Mouse (Mus musculus) lung, embryonic 14.5 days (tissue): ENCODE data around the gene Ydjc. TPM values are rescaled to one million over a fixed set of nuclear protein-coding genes. Genes with fewer than 3 reads are reported as not detected.

Experiments used
- ATAC-seq: fragments of 200-750 bp; cut with Nextera tagmentation; 2 replicates; pipeline ENCODE4 v1.8.0; 2017; ENCODE audit warnings: mild to moderate bottlenecking, moderate TSS enrichment, moderate library complexity; ENCODE audit not compliant: insufficient read depth
- DNase-seq: peaks from one replicate; pipeline ENCODE4 v3.0.0-alpha.2; 2015
- H3K27ac ChIP-seq: fragments of 300-500 bp; sonication (generic); 2 replicates; pipeline ENCODE4 v1.5.1; 2014; ENCODE audit warnings: low read depth, mild to moderate bottlenecking, moderate library complexity
- H3K27me3 ChIP-seq: fragments of 300-500 bp; sonication (generic); 2 replicates; pipeline ENCODE4 v1.6.1; 2014; ENCODE audit warnings: low read length, control low read depth; ENCODE audit not compliant: insufficient read depth
- H3K36me3 ChIP-seq: fragments of 300-500 bp; sonication (generic); 2 replicates; pipeline ENCODE4 v1.6.1; 2014; ENCODE audit warnings: control low read depth; ENCODE audit not compliant: insufficient read depth
- H3K4me1 ChIP-seq: fragments of 300-500 bp; sonication (generic); 2 replicates; pipeline ENCODE4 v1.6.1; 2014; ENCODE audit warnings: antibody characterized with exemption, control low read depth; ENCODE audit not compliant: insufficient read depth
- H3K4me2 ChIP-seq: fragments of 300-500 bp; sonication (generic); 2 replicates; pipeline ENCODE4 v1.6.1; 2014; ENCODE audit warnings: mild to moderate bottlenecking
- H3K4me3 ChIP-seq: fragments of 300-500 bp; sonication (generic); 2 replicates; pipeline ENCODE4 v1.5.1; 2014; ENCODE audit warnings: low read depth, low read length
- H3K9ac ChIP-seq: fragments of 300-500 bp; sonication (generic); 2 replicates; pipeline ENCODE4 v1.6.1; 2014
- H3K9me3 ChIP-seq: fragments of 300-500 bp; sonication (generic); 2 replicates; pipeline ENCODE4 v1.6.1; 2016; ENCODE audit warnings: low read depth, low read length, control low read depth
- CTCF ChIP-seq: IDR thresholded peaks from 2 replicates; pipeline ENCODE4 v1.5.1; 2016; ENCODE audit warnings: antibody characterized with exemption, low read depth
- WGBS: fragments of 180-500 bp; shearing (Covaris S2); extraction: QIAGEN DNeasy Blood & Tissue Kit; methylation state at CpG from one replicate; pipeline ENCODE4 v1.1.7; 2014; 5-methylcytosine and 5-hydroxymethylcytosine counted together
- polyA plus RNA-seq: library from polyadenylated mRNA; unstranded; fragments of >200 nt; fragmentation: Nextera tagmentation; extraction: Ambion mirVana; gene quantifications from 2 replicates; pipeline ENCODE4 v1.2.1, GENCODE M21; 2014

The Ydjc gene
- polyA plus RNA-seq, 1 experiment from 2014 or later = 10.1 TPM

DNA sequence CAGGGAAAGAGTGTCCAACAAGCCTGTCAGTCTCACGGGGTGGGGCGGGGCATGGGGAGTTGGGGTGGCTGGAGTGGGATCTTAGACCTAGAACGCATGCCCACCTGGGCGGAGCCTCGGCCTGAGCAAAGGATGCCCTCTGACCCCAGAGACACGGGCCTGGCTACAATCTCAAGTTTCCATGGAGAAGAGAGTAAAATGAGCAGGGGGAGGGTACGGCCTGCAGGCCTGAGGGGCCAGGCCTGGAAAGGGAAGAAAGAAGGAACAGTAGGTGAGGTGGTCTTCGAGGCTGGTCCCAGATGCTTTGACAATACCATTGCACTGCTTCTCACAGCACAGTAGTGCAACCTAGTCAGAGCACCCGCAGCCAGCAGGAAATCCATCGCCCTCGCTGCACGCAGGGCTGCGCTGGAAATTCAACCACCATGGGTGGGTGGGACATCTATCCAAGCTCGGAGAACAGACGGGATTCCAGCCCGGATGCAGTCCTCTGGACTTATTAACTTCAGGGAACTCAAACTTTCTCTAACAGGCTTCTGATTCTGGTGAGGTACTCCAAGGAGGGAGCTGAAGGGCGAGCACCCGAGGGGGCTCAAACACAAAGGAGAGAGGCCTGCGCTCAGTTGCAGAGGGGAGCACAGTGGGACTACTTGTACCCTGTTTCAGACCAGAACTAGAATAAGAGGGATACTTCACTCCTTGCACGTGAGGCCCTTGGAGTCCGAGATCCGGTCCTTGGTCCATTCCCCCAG, 20.1 kb upstream of the Ydjc start:
- Histone ChIP-seq H3K27ac (peak overlapping the region; percentile 82), H3K4me1 (0 out of 2 replicates have a peak, but pooled peaks cover 6% of the 10 kb centered on the region), H3K4me2 (peak overlapping the region; percentile 69), H3K27me3 (no peaks in the 10 kb centered on the region), H3K9ac (peak overlapping the region; percentile 73), H3K36me3 (peaks cover 29% of the 10 kb centered on the region), H3K9me3 (no peaks in the 10 kb centered on the region), H3K4me3 (peak overlapping the region; percentile 56)
- no peak for TF ChIP-seq CTCF
- ATAC-seq (peak; percentile 35), DNase-seq (peak; percentile 66)
- 1% methylated on average over 22 of the region's 22 CpGs for whole genome bisulfite sequencing

DNA sequence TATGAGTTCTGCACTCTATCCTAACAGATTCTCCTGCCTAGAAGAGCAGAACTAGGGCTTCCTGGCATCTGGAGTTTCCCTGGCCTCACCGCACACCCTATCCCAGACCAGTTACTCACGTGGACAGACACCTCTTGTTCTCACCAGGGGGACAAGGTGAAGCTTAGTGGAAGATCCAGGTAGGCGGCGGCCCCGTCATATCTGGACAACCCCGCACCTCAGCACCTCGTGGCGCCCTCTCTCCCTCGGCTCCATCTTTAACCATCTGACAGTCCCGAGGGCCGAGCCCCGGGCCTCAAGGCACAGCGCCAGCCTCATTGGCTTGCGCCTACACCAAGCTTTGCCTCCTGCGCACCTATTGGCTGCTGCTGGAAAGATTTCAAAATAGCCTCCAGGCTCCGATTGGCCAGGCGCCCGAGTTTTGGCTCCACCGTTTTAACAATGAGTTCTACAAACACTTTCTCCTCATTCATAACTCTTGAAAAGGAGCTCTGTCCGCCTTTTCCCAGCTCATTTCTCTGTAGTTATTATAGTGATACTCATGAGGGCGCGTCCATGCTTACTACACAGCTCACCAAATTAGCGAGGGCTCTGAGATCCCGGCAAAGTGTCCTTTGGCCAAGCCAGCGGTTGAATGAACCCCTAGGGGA, 19.4 kb upstream of the Ydjc start, which contains the start of gene 2610318N02Rik:
2610318N02Rik (minus strand) TSS at position 297 of the 650 bp plus-strand sequence.
- no peak for TF ChIP-seq CTCF
- peak within 1 kb of the TSS; percentile 82 for H3K27ac ChIP-seq
- peak within 1 kb of the TSS; percentile 56 for H3K4me3 ChIP-seq
- H3K27me3 ChIP-seq = no peaks in the 10 kb centered on the region
- under 1% methylated on average over 25 of the region's 25 CpGs for WGBS
- peak within 1 kb of the TSS; percentile 73 for H3K9ac ChIP-seq
- H3K36me3 ChIP-seq = peaks cover 22% of the 10 kb centered on the region
- no peaks in the 10 kb centered on the region for H3K9me3 ChIP-seq
- 0 out of 2 replicates have a peak, but pooled peaks cover 6% of the 10 kb centered on the region for H3K4me1 ChIP-seq
- ATAC-seq (peak; percentile 95), DNase-seq (peak; percentile 98)
- H3K4me2 ChIP-seq = peak within 1 kb of the TSS; percentile 69

DNA sequence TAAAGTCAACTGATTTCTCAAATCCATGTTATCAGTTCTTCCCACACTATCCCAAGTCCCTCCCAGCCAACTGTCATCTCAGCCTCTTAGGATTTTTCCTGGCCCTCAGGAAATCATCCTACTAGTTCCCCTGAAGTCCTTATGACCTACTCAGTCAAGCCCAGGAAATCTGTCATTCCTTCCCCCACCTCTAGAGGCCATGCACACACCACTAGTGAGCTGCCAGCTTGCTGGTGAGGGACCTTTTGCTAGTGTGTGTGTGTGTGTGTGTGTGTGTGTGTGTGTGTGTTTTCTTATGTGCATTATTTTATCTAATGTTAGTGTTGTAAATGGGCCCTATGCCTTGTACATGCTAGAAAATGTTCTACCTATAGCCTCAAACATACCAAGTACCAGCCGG, 17.1 kb upstream of the Ydjc start:
- H3K4me1 ChIP-seq = 0 out of 2 replicates have a peak, but pooled peaks cover 6% of the 10 kb centered on the region
- peaks cover 5% of the 10 kb centered on the region for H3K36me3 ChIP-seq
- H3K27ac ChIP-seq = no peak overlapping the region
- H3K4me3 ChIP-seq = no peak overlapping the region
- DNase-seq (peak; percentile 61), ATAC-seq (no peak)
- TF ChIP-seq CTCF = peak; percentile 72
- H3K9ac ChIP-seq = no peak overlapping the region
- no peak overlapping the region for H3K4me2 ChIP-seq
- no peaks in the 10 kb centered on the region for H3K9me3 ChIP-seq
- WGBS = 92% methylated on average over 1 of the region's 1 CpGs
- no peaks in the 10 kb centered on the region for H3K27me3 ChIP-seq

DNA sequence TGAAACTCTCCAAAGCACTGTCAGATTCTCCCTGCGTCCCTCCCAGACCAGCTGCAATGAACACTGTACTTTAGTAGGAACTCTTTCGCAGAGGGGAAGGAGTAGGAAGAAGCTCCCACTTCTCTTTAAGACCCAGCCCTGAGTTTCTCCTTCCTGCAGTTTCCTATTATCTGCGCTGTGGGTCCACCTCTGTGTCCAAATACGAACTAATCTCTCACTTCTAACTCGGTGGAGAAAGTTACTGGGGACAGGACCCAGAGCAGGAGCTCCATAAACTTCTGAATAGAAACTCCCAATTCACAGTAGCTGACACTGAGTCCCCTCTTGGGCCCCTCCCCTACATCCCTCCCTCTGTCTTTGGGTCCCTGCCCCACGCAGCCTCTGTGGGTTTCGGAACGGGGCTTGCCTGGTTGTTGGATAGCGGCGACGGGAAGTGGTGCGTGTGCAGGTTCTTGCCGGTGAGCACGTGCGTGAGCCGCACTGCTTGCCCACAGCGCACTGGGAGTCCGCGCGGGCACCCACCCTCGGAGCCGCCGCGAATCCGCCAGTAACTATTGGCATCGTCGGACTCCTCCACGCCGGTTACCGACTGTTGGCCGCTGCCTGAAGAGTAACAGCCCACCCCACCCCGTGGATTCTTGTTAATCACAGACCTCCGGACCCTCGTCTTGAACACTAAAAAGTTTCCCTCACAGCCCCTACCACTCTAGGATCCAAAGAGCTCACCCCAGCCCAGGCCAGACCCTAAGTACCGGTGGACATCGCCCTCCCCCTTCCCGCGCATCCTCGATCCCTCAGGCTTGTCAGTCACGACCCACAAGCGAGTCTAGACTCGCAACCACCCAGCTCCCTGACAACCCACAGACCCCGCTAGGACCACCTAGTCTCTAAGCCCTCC, 13.0 kb upstream of the Ydjc start:
- H3K27me3 ChIP-seq = no peaks in the 10 kb centered on the region
- H3K9ac ChIP-seq = peak overlapping the region; percentile 81
- no peaks in the 10 kb centered on the region for H3K9me3 ChIP-seq
- peak overlapping the region; percentile 78 for H3K4me3 ChIP-seq
- peak overlapping the region; percentile 89 for H3K4me2 ChIP-seq
- no peak; the same call in 1 of the 2 replicates for TF ChIP-seq CTCF
- H3K27ac ChIP-seq = peak overlapping the region; percentile 54; the same call in 1 of the 2 replicates
- peak; percentile 1; the same call in 1 of the 2 replicates for ATAC-seq
- no peaks in the 10 kb centered on the region for H3K36me3 ChIP-seq
- DNase-seq = peak; percentile 48
- 3% methylated on average over 43 of the region's 43 CpGs for WGBS
- H3K4me1 ChIP-seq = 0 out of 2 replicates have a peak, but pooled peaks cover 2% of the 10 kb centered on the region

DNA sequence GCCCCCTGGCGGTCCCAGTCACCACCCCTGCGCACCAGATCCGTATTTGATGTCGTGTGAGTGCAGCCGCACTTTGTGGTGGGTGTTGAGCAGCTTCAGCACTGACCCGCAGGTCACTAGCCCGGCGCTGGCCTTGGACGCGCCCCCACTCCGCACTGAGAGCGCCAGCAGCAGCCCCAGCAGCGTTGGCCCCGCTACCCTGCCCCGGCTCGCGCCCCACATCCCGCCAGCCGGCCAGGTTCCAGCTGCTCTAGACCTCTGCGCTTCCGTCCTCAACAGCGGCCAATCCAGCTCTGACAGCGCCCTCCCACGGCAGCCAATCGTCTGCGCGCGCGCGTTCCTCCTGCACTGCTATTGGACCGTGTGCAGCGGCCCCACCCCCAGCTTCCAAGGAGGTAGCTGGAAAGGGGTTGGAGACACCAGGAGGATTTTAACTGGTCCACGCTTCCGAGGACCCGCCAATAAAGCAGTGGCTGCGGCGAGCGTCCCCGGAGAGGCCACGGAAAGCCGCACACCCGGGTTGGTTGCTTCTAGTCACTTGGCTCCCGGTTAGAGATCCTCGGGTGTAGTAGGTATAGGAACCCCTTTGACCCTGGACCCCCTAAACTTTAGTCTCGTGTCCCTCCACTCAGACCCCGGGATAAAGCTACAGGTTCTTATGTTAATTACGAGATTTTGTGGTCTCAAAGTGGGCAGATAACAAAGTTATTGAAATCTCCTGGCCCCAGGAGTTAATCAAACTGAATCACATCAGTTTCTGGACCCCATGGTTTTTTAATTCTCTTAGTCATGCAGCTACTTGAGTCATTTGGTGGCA, 12.1 kb upstream of the Ydjc start, which contains the start of gene Sdf2l1:
Sdf2l1 (minus strand) TSS at position 295 of the 817 bp plus-strand sequence.
- no peaks in the 10 kb centered on the region for H3K27me3 ChIP-seq
- ATAC-seq (peak; percentile 98), DNase-seq (peak; percentile 99)
- H3K4me3 ChIP-seq = peak within 1 kb of the TSS; percentile 78
- H3K9me3 ChIP-seq = no peaks in the 10 kb centered on the region
- H3K4me2 ChIP-seq = peak within 1 kb of the TSS; percentile 89
- peak within 1 kb of the TSS; percentile 54 for H3K27ac ChIP-seq
- under 1% methylated on average over 47 of the region's 47 CpGs for WGBS
- no peaks in the 10 kb centered on the region for H3K36me3 ChIP-seq
- H3K9ac ChIP-seq = peak within 1 kb of the TSS; percentile 81
- 0 out of 2 replicates have a peak, but pooled peaks cover 2% of the 10 kb centered on the region for H3K4me1 ChIP-seq
- TF ChIP-seq CTCF = peak; percentile 77; the same call in 1 of the 2 replicates

DNA sequence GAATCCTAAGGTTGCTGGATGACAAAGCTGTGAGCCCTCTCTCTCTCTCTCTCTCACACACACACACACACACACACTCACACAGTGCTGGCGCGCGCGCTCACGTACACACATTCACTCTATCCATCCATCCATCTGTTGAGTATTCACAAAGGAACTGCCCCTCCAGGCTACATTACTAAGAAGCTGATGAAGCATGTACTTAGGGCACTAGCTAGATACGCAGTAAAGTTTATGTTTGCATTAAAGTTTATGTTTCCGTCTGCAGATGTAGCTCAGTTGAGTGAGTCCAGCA, 11.6 kb upstream of the Ydjc start:
- ATAC-seq (peak; percentile 26; the same call in 1 of the 2 replicates), DNase-seq (peak; percentile 42)
- H3K9ac ChIP-seq = peak overlapping the region; percentile 81
- H3K36me3 ChIP-seq = no peaks in the 10 kb centered on the region
- peak overlapping the region; percentile 9; the same call in 1 of the 2 replicates for H3K27ac ChIP-seq
- H3K27me3 ChIP-seq = no peaks in the 10 kb centered on the region
- peak overlapping the region; percentile 89 for H3K4me2 ChIP-seq
- peak overlapping the region; percentile 78 for H3K4me3 ChIP-seq
- WGBS = 11% methylated on average over 7 of the region's 7 CpGs
- no peaks in the 10 kb centered on the region for H3K9me3 ChIP-seq
- no peak for TF ChIP-seq CTCF
- H3K4me1 ChIP-seq = 0 out of 2 replicates have a peak, but pooled peaks cover 2% of the 10 kb centered on the region
